ENCODE assay signal across 8 mouse cellular contexts in the genomic region with DNA sequence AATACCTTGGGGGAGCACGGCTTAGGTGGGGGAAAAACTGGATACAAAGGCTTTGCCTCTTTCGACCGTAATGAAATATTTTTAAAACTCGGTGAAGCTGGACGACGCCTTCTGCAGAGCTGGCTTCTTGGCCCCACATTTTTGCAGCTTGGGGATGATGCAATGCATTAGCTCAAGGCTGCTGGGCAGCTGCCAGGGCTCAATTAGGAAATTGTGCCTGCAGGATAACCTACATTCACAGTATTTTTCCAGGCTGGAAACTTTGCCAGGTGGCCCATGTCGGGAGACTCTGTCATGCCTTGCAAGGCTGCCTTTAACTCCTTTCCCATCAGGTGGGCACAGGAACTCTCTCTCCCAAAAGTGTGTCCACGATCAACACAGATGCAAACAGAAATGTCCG. TPM values are rescaled to one million over a fixed set of nuclear protein-coding genes. Genes with fewer than 3 reads are reported as not detected.
DNase-seq lines count a peak whose midpoint lies in the region; ATAC-seq and TF ChIP-seq lines count a peak whose summit lies in the region.

No protein-coding gene starts in this region.

- H3K27ac ChIP-seq in liver, postnatal 0 days (ENCODE audit: low read depth) = peak overlapping the region; percentile 41
- H3K27ac ChIP-seq in bone marrow, adult 2 months (ENCODE audit: control insufficient read depth, insufficient read depth, low read depth, low read length, poor library complexity) = peak overlapping the region; percentile 88
- peak overlapping the region; percentile 57; the same call in 1 of the 2 replicates for H3K27ac ChIP-seq in kidney, embryonic 16.5 days (ENCODE audit: low read length)
- H3K27ac ChIP-seq in midbrain, embryonic 10.5 days (replicated peaks) = no peak overlapping the region

- H3K27me3 ChIP-seq in liver, postnatal 0 days (ENCODE audit: insufficient read depth, low read length) = no peaks in the 10 kb centered on the region
- no peaks in the 10 kb centered on the region for H3K27me3 ChIP-seq in kidney, embryonic 16.5 days (ENCODE audit: insufficient read depth, low read length)
- H3K27me3 ChIP-seq in midbrain, embryonic 10.5 days (ENCODE audit: low read depth, poor library complexity, severe bottlenecking) = no peaks in the 10 kb centered on the region

- no peaks in the 10 kb centered on the region for H3K9me3 ChIP-seq in liver, postnatal 0 days (ENCODE audit: low read length)
- H3K9me3 ChIP-seq in kidney, embryonic 16.5 days (ENCODE audit: low read length) = no peaks in the 10 kb centered on the region; the same call in 1 of the 2 replicates
- peaks cover 3% of the 10 kb centered on the region; the same call in 1 of the 2 replicates for H3K9me3 ChIP-seq in midbrain, embryonic 10.5 days (replicated peaks)

- TF ChIP-seq EP300 in liver, postnatal 0 days (IDR thresholded peaks at IDR 0.05; ENCODE audit: low read depth) = no peak; the same call in 1 of the 2 replicates

- WGBS in liver, postnatal 0 days (ENCODE audit: insufficient replicate concordance) = 52% methylated on average over 9 of the region's 9 CpGs
- 45% methylated on average over 9 of the region's 9 CpGs for WGBS in bone marrow, adult 2 months
- 28% methylated on average over 9 of the region's 9 CpGs for WGBS in kidney, embryonic 16.5 days
- WGBS in midbrain, embryonic 10.5 days = 86% methylated on average over 9 of the region's 9 CpGs

- TF ChIP-seq POLR2A in bone marrow, adult 2 months (IDR thresholded peaks at IDR 0.05; ENCODE audit: borderline replicate concordance, control insufficient read depth, low read depth, low read length) = no peak

- H3K36me3 ChIP-seq in liver, postnatal 0 days (replicated peaks; ENCODE audit: insufficient read depth, low read length) = no peaks in the 10 kb centered on the region
- H3K36me3 ChIP-seq in kidney, embryonic 16.5 days (ENCODE audit: insufficient read depth, low read length) = no peaks in the 10 kb centered on the region
- H3K36me3 ChIP-seq in midbrain, embryonic 10.5 days = no peaks in the 10 kb centered on the region

- peak; percentile 73 for DNase-seq in liver, postnatal 0 days
- no peak for DNase-seq in liver
- peak; percentile 55 for DNase-seq in ovary, postnatal 10 days (ENCODE audit: low spot score)
- no peak for DNase-seq in midbrain, embryonic 10.5 days (ENCODE audit: low spot score)

- H3K4me2 ChIP-seq in liver, postnatal 0 days (ENCODE audit: low read depth, low read length) = 0 out of 2 replicates have a peak overlapping the region, but pooled peaks have one; percentile 13
- no peak overlapping the region for H3K4me2 ChIP-seq in kidney, embryonic 16.5 days (replicated peaks; ENCODE audit: low read depth, low read length)

- ATAC-seq in liver, postnatal 0 days = peak; percentile 52; the same call in 1 of the 2 replicates
- ATAC-seq in granulocyte monocyte progenitor cell, adult 5-6 weeks (replicated peaks; ENCODE audit: poor library complexity, severe bottlenecking) = peak; percentile 46; the same call in 1 of the 2 replicates
- no peak for ATAC-seq in kidney, embryonic 16.5 days (ENCODE audit: low FRiP score, low TSS enrichment)
- ATAC-seq in erythroid progenitor cell, adult 5-6 weeks (replicated peaks; ENCODE audit: low FRiP score, poor library complexity, severe bottlenecking) = no peak

- no peak overlapping the region for H3K4me3 ChIP-seq in liver, postnatal 0 days (ENCODE audit: low read depth, low read length)
- H3K4me3 ChIP-seq in bone marrow, adult 2 months (replicated peaks; ENCODE audit: control insufficient read depth, low read depth, low read length) = no peak overlapping the region
- no peak overlapping the region for H3K4me3 ChIP-seq in kidney, embryonic 16.5 days (ENCODE audit: low read length)
- H3K4me3 ChIP-seq in midbrain, embryonic 10.5 days = no peak overlapping the region

- H3K4me1 ChIP-seq in liver, postnatal 0 days (ENCODE audit: insufficient read depth) = peaks cover 26% of the 10 kb centered on the region
- peaks cover 6% of the 10 kb centered on the region for H3K4me1 ChIP-seq in bone marrow, adult 2 months (ENCODE audit: control insufficient read depth, insufficient read depth, low read length)
- H3K4me1 ChIP-seq in kidney, embryonic 16.5 days (ENCODE audit: insufficient read depth, low read length) = peaks cover 24% of the 10 kb centered on the region
- H3K4me1 ChIP-seq in midbrain, embryonic 10.5 days = peaks cover 19% of the 10 kb centered on the region

- H3K9ac ChIP-seq in liver, postnatal 0 days (replicated peaks) = no peak overlapping the region
- no peak overlapping the region for H3K9ac ChIP-seq in kidney, embryonic 16.5 days (replicated peaks; ENCODE audit: low read length)

- no peak for TF ChIP-seq CTCF in liver, postnatal 0 days (IDR thresholded peaks at IDR 0.05; ENCODE audit: low read depth)
- no peak for TF ChIP-seq CTCF in bone marrow, adult 2 months (IDR thresholded peaks at IDR 0.05; ENCODE audit: control insufficient read depth, insufficient read depth, low read length)

RNA-seq across cellular contexts. Expression of a gene that starts 6.4 kb away (rescaled TPM):
- 8.2 and 9.2 TPM in 2 replicates for polyA plus RNA-seq in liver, postnatal 0 days (2015; fragmentation: Nextera tagmentation; extraction: Ambion mirVana)
- 13.5 and 22.8 TPM in 2 replicates for polyA plus RNA-seq in bone marrow, adult 2 months (2011; ENCODE audit: insufficient read depth, insufficient read length, low replicate concordance, missing spikeins)
- total RNA-seq in granulocyte monocyte progenitor cell, adult 5-6 weeks (2014; fragmentation: Nextera tagmentation) = 10.8 and 13.3 TPM in 2 replicates
- 9.8 and 12.8 TPM in 2 replicates for total RNA-seq in granulocyte monocyte progenitor cell, adult 5-6 weeks (2017)
- 91.5 and 92.9 TPM in 2 replicates for polyA plus RNA-seq in kidney, embryonic 16.5 days (2015; fragmentation: Nextera tagmentation; extraction: Ambion mirVana)
- total RNA-seq in erythroid progenitor cell, adult 5-6 weeks (2015; ENCODE audit: low replicate concordance) = 27.4 and 32.3 TPM in 2 replicates
- 41.3 and 44.3 TPM in 2 replicates for total RNA-seq in erythroid progenitor cell, adult 5-6 weeks (2017; ENCODE audit: low replicate concordance)
- polyA plus RNA-seq in midbrain, embryonic 10.5 days (2016; fragmentation: Nextera tagmentation; extraction: Ambion mirVana) = 49.9 and 58.0 TPM in 2 replicates

Comparison
In these comparisons a context has a peak if more than half of its experiments do, and no peak if none do; other contexts are left out.
1. DNase-seq: peak in liver, postnatal 0 days (single experiment) and ovary, postnatal 10 days (single experiment); none in liver (single experiment) and midbrain, embryonic 10.5 days (single experiment).
2. ATAC-seq: peak in liver, postnatal 0 days (single experiment) and granulocyte monocyte progenitor cell, adult 5-6 weeks (single experiment); none in kidney, embryonic 16.5 days (single experiment) and erythroid progenitor cell, adult 5-6 weeks (single experiment).